Comparison of ENCODE assay signal across 9 mouse cellular contexts in the genomic region with DNA sequence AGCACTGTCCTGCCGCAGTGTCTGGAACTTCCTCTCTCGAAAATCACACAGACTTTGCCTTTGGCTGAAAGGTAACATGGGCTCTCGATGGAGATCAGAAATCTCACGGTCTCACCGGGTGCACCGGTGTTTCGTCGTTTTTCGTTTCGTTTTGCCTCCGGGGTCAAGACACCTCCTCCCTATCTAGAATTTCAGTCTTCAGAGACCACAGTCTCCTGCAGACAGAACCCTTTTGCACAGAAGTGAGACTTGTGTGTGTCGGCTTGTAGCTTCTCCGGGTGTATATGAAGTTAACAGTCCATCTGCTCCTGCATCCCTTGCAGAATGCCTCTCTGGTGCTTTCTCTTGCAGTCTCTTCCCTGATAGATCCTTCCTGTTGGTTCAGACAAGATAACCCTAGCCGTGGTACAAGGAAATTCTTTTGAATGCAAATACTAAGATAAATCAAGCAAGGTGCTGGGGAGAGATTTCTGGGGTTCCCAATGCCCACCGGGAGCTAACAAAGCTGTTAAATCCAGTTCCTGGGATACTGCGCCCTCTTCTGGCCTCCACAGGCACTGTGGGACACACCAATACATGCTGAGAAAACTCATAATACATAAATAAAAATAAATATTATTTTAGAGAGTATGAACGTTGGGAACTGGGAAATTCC. TPM values are rescaled to one million over a fixed set of nuclear protein-coding genes. Genes with fewer than 3 reads are reported as not detected.
DNase-seq lines count a peak whose midpoint lies in the region; ATAC-seq lines count a peak whose summit lies in the region.
"Had no signal": no experiment of that assay in that cellular context is flagged by ENCODE, and none has a peak within 500 bp of the region (broad histone marks: within the 10 kb centered on the region; RNA-seq: fewer than 3 reads in every experiment).

No protein-coding gene starts in this region.

- no peak overlapping the region for H3K27ac ChIP-seq in kidney, embryonic 15.5 days
- no peak overlapping the region for H3K27ac ChIP-seq in midbrain, embryonic 13.5 days

- DNase-seq in heart, postnatal 4 days = peak; percentile 35
- no peak for DNase-seq in heart, adult 9 months (ENCODE audit: low spot score in 2 of 2)
- DNase-seq in urinary bladder, postnatal 14 days (ENCODE audit: low spot score) = peak; percentile 31
- DNase-seq in urinary bladder, postnatal 25 days (ENCODE audit: low spot score) = no peak
- DNase-seq in right cerebral cortex, postnatal 4 days = peak; percentile 55
- DNase-seq in spleen, adult 12 weeks (ENCODE audit: low spot score) = no peak

- no peaks in the 10 kb centered on the region for H3K27me3 ChIP-seq in kidney, embryonic 15.5 days
- no peaks in the 10 kb centered on the region for H3K27me3 ChIP-seq in midbrain, embryonic 13.5 days

- peak overlapping the region; percentile 30 for H3K4me3 ChIP-seq in kidney, embryonic 15.5 days (replicated peaks)
- no peak overlapping the region for H3K4me3 ChIP-seq in midbrain, embryonic 13.5 days (replicated peaks)

- no peaks in the 10 kb centered on the region for H3K36me3 ChIP-seq in kidney, embryonic 15.5 days
- H3K36me3 ChIP-seq in midbrain, embryonic 13.5 days = no peaks in the 10 kb centered on the region

- H3K4me2 ChIP-seq in kidney, embryonic 15.5 days = peak overlapping the region; percentile 50
- H3K4me2 ChIP-seq in midbrain, embryonic 13.5 days (replicated peaks) = no peak overlapping the region

- H3K9me3 ChIP-seq in kidney, embryonic 15.5 days (replicated peaks) = 0 out of 2 replicates have a peak, but pooled peaks cover 5% of the 10 kb centered on the region
- H3K9me3 ChIP-seq in midbrain, embryonic 13.5 days = no peaks in the 10 kb centered on the region

- no peaks in the 10 kb centered on the region for H3K4me1 ChIP-seq in kidney, embryonic 15.5 days
- no peaks in the 10 kb centered on the region for H3K4me1 ChIP-seq in midbrain, embryonic 13.5 days (replicated peaks)

- no peak overlapping the region for H3K9ac ChIP-seq in kidney, embryonic 15.5 days
- no peak overlapping the region for H3K9ac ChIP-seq in midbrain, embryonic 13.5 days (replicated peaks)

- ATAC-seq in kidney, embryonic 15.5 days (replicated peaks; ENCODE audit: low FRiP score) = no peak
- ATAC-seq in midbrain, embryonic 13.5 days = no peak

- WGBS in kidney, embryonic 15.5 days = 54% methylated on average over 17 of the region's 17 CpGs
- WGBS in midbrain, embryonic 13.5 days = 76% methylated on average over 17 of the region's 17 CpGs

RNA-seq across cellular contexts. Expression of gene Olfr282, which starts 22.5 kb away (rescaled TPM):
- total RNA-seq in heart, postnatal 4 days (2021) = not detected
- not detected in 2 replicates for polyA plus RNA-seq in kidney, embryonic 15.5 days (2015; fragmentation: Nextera tagmentation; extraction: Ambion mirVana)
- polyA plus RNA-seq in midbrain, embryonic 13.5 days (2015; fragmentation: Nextera tagmentation; extraction: Ambion mirVana) = not detected in 2 replicates
- total RNA-seq: hematopoietic stem cell, adult 5-6 weeks had no signal

RNA-seq across cellular contexts. Expression of gene Olfr283, which starts 27.8 kb away (rescaled TPM):
- not detected for total RNA-seq in heart, postnatal 4 days (2021)
- not detected in 2 replicates for polyA plus RNA-seq in kidney, embryonic 15.5 days (2015; fragmentation: Nextera tagmentation; extraction: Ambion mirVana)
- polyA plus RNA-seq in midbrain, embryonic 13.5 days (2015; fragmentation: Nextera tagmentation; extraction: Ambion mirVana) = not detected in 2 replicates
- total RNA-seq: hematopoietic stem cell, adult 5-6 weeks had no signal

RNA-seq across cellular contexts. Expression of gene Olfr281, which starts 43.9 kb away (rescaled TPM):
- not detected for total RNA-seq in heart, postnatal 4 days (2021)
- not detected in 2 replicates for polyA plus RNA-seq in kidney, embryonic 15.5 days (2015; fragmentation: Nextera tagmentation; extraction: Ambion mirVana)
- not detected in 2 replicates for polyA plus RNA-seq in midbrain, embryonic 13.5 days (2015; fragmentation: Nextera tagmentation; extraction: Ambion mirVana)
- total RNA-seq: hematopoietic stem cell, adult 5-6 weeks had no signal

Comparison
In these comparisons a context has a peak if more than half of its experiments do, and no peak if none do; other contexts are left out.
1. DNase-seq: peak in heart, postnatal 4 days (single experiment), urinary bladder, postnatal 14 days (single experiment) and right cerebral cortex, postnatal 4 days (single experiment); none in heart, adult 9 months (0 of 2), urinary bladder, postnatal 25 days (single experiment) and spleen, adult 12 weeks (single experiment).